ENCODE assay signal across 11 mouse cellular contexts in genomic region chr2:165593763-165594162, GRCm38 (mm10). TPM values are rescaled to one million over a fixed set of nuclear protein-coding genes. Genes with fewer than 3 reads are reported as not detected.
DNase-seq lines count a peak whose midpoint lies in the region; ATAC-seq and TF ChIP-seq lines count a peak whose summit lies in the region.
"Had no signal": no experiment of that assay in that cellular context is flagged by ENCODE, and none has a peak within 500 bp of the region (broad histone marks: within the 10 kb centered on the region; RNA-seq: fewer than 3 reads in every experiment).

No protein-coding gene starts in this region.

- H3K27me3 ChIP-seq in kidney, adult 2 months (replicated peaks; ENCODE audit: control insufficient read depth, insufficient read depth, low read length) = no peaks in the 10 kb centered on the region
- peaks cover 23% of the 10 kb centered on the region for H3K27me3 ChIP-seq in kidney, embryonic 16.5 days (ENCODE audit: insufficient read depth, low read length)
- peaks cover 20% of the 10 kb centered on the region; the same call in 1 of the 2 replicates for H3K27me3 ChIP-seq in forebrain, embryonic 14.5 days (replicated peaks; ENCODE audit: control insufficient read depth, insufficient read depth, low read length)

- H3K4me1 ChIP-seq in kidney, adult 2 months (ENCODE audit: control insufficient read depth, insufficient read depth, low read length) = no peaks in the 10 kb centered on the region
- peaks cover 29% of the 10 kb centered on the region for H3K4me1 ChIP-seq in kidney, embryonic 16.5 days (ENCODE audit: insufficient read depth, low read length)
- no peaks in the 10 kb centered on the region for H3K4me1 ChIP-seq in forebrain, embryonic 14.5 days (ENCODE audit: control insufficient read depth, insufficient read depth, low read length)

- H3K9ac ChIP-seq in kidney, embryonic 16.5 days (replicated peaks; ENCODE audit: low read length) = no peak overlapping the region
- H3K9ac ChIP-seq in forebrain, embryonic 14.5 days (ENCODE audit: low read length) = no peak overlapping the region

- WGBS in kidney, adult 2 months = 84% methylated on average over 2 of the region's 2 CpGs
- 89% methylated on average over 2 of the region's 2 CpGs for WGBS in kidney, embryonic 16.5 days
- 85% methylated on average over 2 of the region's 2 CpGs for WGBS in forebrain, embryonic 14.5 days

- no peak for DNase-seq in kidney, adult 2 months
- peak; percentile 13 for DNase-seq in thymus, postnatal 14 days
- no peak for DNase-seq in thymus, adult 18-20 months
- DNase-seq in forebrain, embryonic 14.5 days (ENCODE audit: low spot score) = no peak
- no peak for DNase-seq in ovary, postnatal 14 days (ENCODE audit: low spot score)
- DNase-seq: adrenal gland, postnatal 25 days; heart, postnatal 10 days; right cerebral cortex, adult 18-20 months had no signal

- no peak overlapping the region for H3K4me3 ChIP-seq in kidney, adult 2 months (ENCODE audit: insufficient read depth, low read depth, low read length)
- no peak overlapping the region for H3K4me3 ChIP-seq in kidney, embryonic 16.5 days (ENCODE audit: low read length)
- no peak overlapping the region for H3K4me3 ChIP-seq in forebrain, embryonic 14.5 days (ENCODE audit: low read depth, low read length)
- H3K4me3 ChIP-seq: myocyte had no signal

- H3K4me2 ChIP-seq in kidney, embryonic 16.5 days (replicated peaks; ENCODE audit: low read depth, low read length) = no peak overlapping the region
- no peak overlapping the region for H3K4me2 ChIP-seq in forebrain, embryonic 14.5 days (ENCODE audit: low read length)

- no peaks in the 10 kb centered on the region for H3K36me3 ChIP-seq in kidney, adult 2 months (ENCODE audit: control insufficient read depth, insufficient read depth, low read length)
- H3K36me3 ChIP-seq in kidney, embryonic 16.5 days (ENCODE audit: insufficient read depth, low read length) = no peaks in the 10 kb centered on the region
- H3K36me3 ChIP-seq in forebrain, embryonic 14.5 days (ENCODE audit: control insufficient read depth, insufficient read depth, low read length) = no peaks in the 10 kb centered on the region

- TF ChIP-seq CTCF in kidney, adult 2 months (conservative IDR thresholded peaks at IDR 0.05; ENCODE audit: insufficient read depth, insufficient read length, low read depth, low read length) = 0 out of 2 replicates have a peak, but pooled peaks have one; percentile 16

- ATAC-seq in kidney, embryonic 16.5 days (ENCODE audit: low FRiP score, low TSS enrichment) = no peak
- ATAC-seq in common myeloid progenitor, adult 5-6 weeks (replicated peaks; ENCODE audit: low read depth, poor library complexity, severe bottlenecking) = peak; percentile 50; the same call in 1 of the 2 replicates
- ATAC-seq in forebrain, embryonic 14.5 days = no peak

- no peak for TF ChIP-seq POLR2A in kidney, adult 2 months (IDR thresholded peaks at IDR 0.05; ENCODE audit: low read depth, low read length)

- no peak overlapping the region for H3K27ac ChIP-seq in kidney, adult 2 months (ENCODE audit: insufficient read depth, low read depth, low read length)
- no peak overlapping the region for H3K27ac ChIP-seq in kidney, embryonic 16.5 days (ENCODE audit: low read length)
- no peak overlapping the region for H3K27ac ChIP-seq in forebrain, embryonic 14.5 days (ENCODE audit: low read depth, low read length)

- H3K9me3 ChIP-seq in kidney, embryonic 16.5 days (ENCODE audit: low read length) = no peaks in the 10 kb centered on the region; the same call in 1 of the 2 replicates
- no peaks in the 10 kb centered on the region for H3K9me3 ChIP-seq in forebrain, embryonic 14.5 days (replicated peaks; ENCODE audit: control insufficient read depth, low read length)

RNA-seq across cellular contexts. Expression of gene Eya2, which starts 1.1 kb away (rescaled TPM):
- 7.7 and 8.2 TPM in 2 replicates for polyA plus RNA-seq in kidney, adult 2 months (2012; rRNA removed)
- 6.8 and 7.5 TPM in 2 replicates for polyA plus RNA-seq in kidney, embryonic 16.5 days (2015; fragmentation: Nextera tagmentation; extraction: Ambion mirVana)
- 15.0 and 24.9 TPM in 2 replicates for total RNA-seq in common myeloid progenitor, adult 5-6 weeks (2017)
- 4.2 and 4.6 TPM in 2 replicates for polyA plus RNA-seq in forebrain, embryonic 14.5 days (2014; fragmentation: Nextera tagmentation; extraction: Ambion mirVana)
